Mouse (Mus musculus): ENCODE results near the gene Dnaaf1. TPM values are rescaled to one million over a fixed set of nuclear protein-coding genes. Genes with fewer than 3 reads are reported as not detected.
A peak's percentile ranks its signal among the peaks of the same experiment; 100 is the strongest.

Gene Dnaaf1
- polyA plus RNA-seq, 1 experiment from 2014 or later: 0.50 TPM

GRCm38 (mm10) chr8:119585901-119586300 is 10.9 kb downstream of the Dnaaf1 start:
- H3K9me3 ChIP-seq (replicated peaks; ENCODE audit: control insufficient read depth, low read length): no peaks in the 10 kb centered on the region
- ATAC-seq (replicated peaks; ENCODE audit: extremely low read depth, insufficient read depth, low FRiP score): peak; percentile 46
- WGBS: 18% methylated on average over 21 of the region's 24 CpGs
- H3K27ac ChIP-seq (ENCODE audit: low read length): no peak overlapping the region
- H3K4me3 ChIP-seq (ENCODE audit: low read length): peak overlapping the region; percentile 50
- no peaks in the 10 kb centered on the region for H3K36me3 ChIP-seq (ENCODE audit: control insufficient read depth, insufficient read depth)
- peak overlapping the region; percentile 67 for H3K9ac ChIP-seq (ENCODE audit: low read length)
- peak overlapping the region; percentile 73 for H3K4me2 ChIP-seq (ENCODE audit: low read depth, low read length)
- peaks cover 5% of the 10 kb centered on the region; the same call in 1 of the 2 replicates for H3K4me1 ChIP-seq (ENCODE audit: control insufficient read depth, insufficient read depth, low read length)
- H3K27me3 ChIP-seq (ENCODE audit: control insufficient read depth, insufficient read depth, low read length): no peaks in the 10 kb centered on the region

DNA sequence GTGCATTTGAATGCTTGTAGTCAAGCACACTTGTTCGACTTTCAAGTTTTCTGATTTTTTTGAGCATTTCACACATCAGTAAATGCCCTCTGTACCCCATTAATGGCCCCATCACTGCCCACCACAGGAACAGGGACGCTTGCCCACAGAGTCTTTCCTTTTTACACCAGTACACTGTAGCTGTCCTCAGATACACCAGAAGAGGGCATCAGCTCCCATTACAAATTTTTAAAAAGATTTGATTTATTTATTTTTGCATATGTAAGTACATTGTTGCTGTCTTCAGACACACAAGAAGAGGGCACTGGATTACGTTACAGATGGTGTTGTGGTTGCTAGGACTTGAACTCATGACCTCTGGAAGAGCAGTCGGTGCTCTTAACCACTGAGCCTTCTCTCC is 13.3 kb downstream of the Dnaaf1 start:
- 51% methylated on average over 4 of the region's 4 CpGs for WGBS
- Histone ChIP-seq H3K4me3 (ENCODE audit: low read length) (no peak overlapping the region), H3K27ac (ENCODE audit: low read length) (peak overlapping the region; percentile 67), H3K27me3 (ENCODE audit: control insufficient read depth, insufficient read depth, low read length) (no peaks in the 10 kb centered on the region), H3K4me2 (ENCODE audit: low read depth, low read length) (no peak overlapping the region), H3K9me3 (replicated peaks; ENCODE audit: control insufficient read depth, low read length) (no peaks in the 10 kb centered on the region), H3K4me1 (ENCODE audit: control insufficient read depth, insufficient read depth, low read length) (peaks cover 5% of the 10 kb centered on the region; the same call in 1 of the 2 replicates), H3K9ac (ENCODE audit: low read length) (no peak overlapping the region), H3K36me3 (ENCODE audit: control insufficient read depth, insufficient read depth) (no peaks in the 10 kb centered on the region)
- no peak for ATAC-seq (replicated peaks; ENCODE audit: extremely low read depth, insufficient read depth, low FRiP score)

- peak overlapping the region; percentile 67 for H3K27ac ChIP-seq (ENCODE audit: low read length)
- no peaks in the 10 kb centered on the region for H3K36me3 ChIP-seq (ENCODE audit: control insufficient read depth, insufficient read depth)
- H3K4me2 ChIP-seq (ENCODE audit: low read depth, low read length): 0 out of 2 replicates have a peak overlapping the region, but pooled peaks have one; percentile 19
- 16% methylated on average over 10 of the region's 10 CpGs for WGBS
- H3K9me3 ChIP-seq (replicated peaks; ENCODE audit: control insufficient read depth, low read length): no peaks in the 10 kb centered on the region
- peaks cover 5% of the 10 kb centered on the region; the same call in 1 of the 2 replicates for H3K4me1 ChIP-seq (ENCODE audit: control insufficient read depth, insufficient read depth, low read length)
- no peak overlapping the region for H3K9ac ChIP-seq (ENCODE audit: low read length)
- H3K4me3 ChIP-seq (ENCODE audit: low read length): no peak overlapping the region
- no peaks in the 10 kb centered on the region for H3K27me3 ChIP-seq (ENCODE audit: control insufficient read depth, insufficient read depth, low read length)
- peak; percentile 55 for ATAC-seq (replicated peaks; ENCODE audit: extremely low read depth, insufficient read depth, low FRiP score)
Measured at GRCm38 (mm10) chr8:119588844-119589243, 13.8 kb downstream of the Dnaaf1 start.

DNA sequence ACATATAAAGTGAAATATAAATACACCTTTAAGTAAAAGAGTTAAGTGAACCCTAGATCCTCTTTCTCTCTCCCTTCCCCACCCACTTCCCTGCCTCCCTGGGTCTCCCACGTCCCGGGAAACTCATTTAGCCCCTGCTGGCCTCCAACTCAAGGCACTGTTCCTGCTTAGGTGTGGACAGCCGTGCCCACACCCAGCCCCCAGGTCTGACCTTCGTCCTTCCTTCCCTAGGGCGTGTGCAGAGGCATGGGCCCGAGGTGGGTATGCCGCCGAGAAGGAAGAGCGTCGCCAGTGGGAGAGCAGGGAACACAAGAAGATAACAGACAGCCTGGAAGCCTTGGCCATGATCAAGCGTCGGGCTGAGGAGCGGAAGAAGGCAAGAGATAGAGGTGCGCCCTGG is 15.3 kb downstream of the Dnaaf1 start:
- no peaks in the 10 kb centered on the region for H3K36me3 ChIP-seq (ENCODE audit: control insufficient read depth, insufficient read depth)
- H3K9me3 ChIP-seq (replicated peaks; ENCODE audit: control insufficient read depth, low read length): no peaks in the 10 kb centered on the region
- WGBS: 61% methylated on average over 14 of the region's 14 CpGs
- ATAC-seq (replicated peaks; ENCODE audit: extremely low read depth, insufficient read depth, low FRiP score): no peak
- H3K4me3 ChIP-seq (ENCODE audit: low read length): no peak overlapping the region
- no peaks in the 10 kb centered on the region for H3K27me3 ChIP-seq (ENCODE audit: control insufficient read depth, insufficient read depth, low read length)
- H3K4me1 ChIP-seq (ENCODE audit: control insufficient read depth, insufficient read depth, low read length): peaks cover 5% of the 10 kb centered on the region; the same call in 1 of the 2 replicates
- H3K27ac ChIP-seq (ENCODE audit: low read length): no peak overlapping the region
- no peak overlapping the region for H3K4me2 ChIP-seq (ENCODE audit: low read depth, low read length)
- H3K9ac ChIP-seq (ENCODE audit: low read length): no peak overlapping the region

DNA sequence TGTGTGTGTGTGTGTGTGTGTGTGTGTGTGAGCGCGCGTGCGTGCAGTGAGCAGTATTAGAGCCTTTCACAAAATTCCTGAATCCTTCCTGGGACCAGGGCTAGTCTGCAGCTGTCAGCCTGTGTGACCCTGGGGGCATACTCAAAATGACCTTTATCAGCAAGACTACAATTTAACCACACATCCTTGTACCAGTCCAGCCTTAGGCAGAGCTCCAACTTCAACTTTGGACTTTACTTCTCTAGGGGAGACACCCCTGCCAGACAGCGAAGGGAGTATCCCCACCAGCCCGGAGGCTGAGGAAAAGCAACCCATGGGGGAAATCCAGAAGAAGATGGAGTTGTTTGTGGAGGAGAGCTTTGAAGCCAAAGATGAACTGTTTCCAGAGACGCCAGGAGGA is 16.4 kb downstream of the Dnaaf1 start:
- no peak for ATAC-seq (replicated peaks; ENCODE audit: extremely low read depth, insufficient read depth, low FRiP score)
- no peak overlapping the region for H3K4me3 ChIP-seq (ENCODE audit: low read length)
- no peak overlapping the region for H3K9ac ChIP-seq (ENCODE audit: low read length)
- no peak overlapping the region for H3K27ac ChIP-seq (ENCODE audit: low read length)
- WGBS: 89% methylated on average over 7 of the region's 7 CpGs
- no peaks in the 10 kb centered on the region for H3K27me3 ChIP-seq (ENCODE audit: control insufficient read depth, insufficient read depth, low read length)
- H3K4me1 ChIP-seq (ENCODE audit: control insufficient read depth, insufficient read depth, low read length): peaks cover 5% of the 10 kb centered on the region; the same call in 1 of the 2 replicates
- H3K9me3 ChIP-seq (replicated peaks; ENCODE audit: control insufficient read depth, low read length): no peaks in the 10 kb centered on the region
- no peaks in the 10 kb centered on the region for H3K36me3 ChIP-seq (ENCODE audit: control insufficient read depth, insufficient read depth)
- H3K4me2 ChIP-seq (ENCODE audit: low read depth, low read length): no peak overlapping the region

DNA sequence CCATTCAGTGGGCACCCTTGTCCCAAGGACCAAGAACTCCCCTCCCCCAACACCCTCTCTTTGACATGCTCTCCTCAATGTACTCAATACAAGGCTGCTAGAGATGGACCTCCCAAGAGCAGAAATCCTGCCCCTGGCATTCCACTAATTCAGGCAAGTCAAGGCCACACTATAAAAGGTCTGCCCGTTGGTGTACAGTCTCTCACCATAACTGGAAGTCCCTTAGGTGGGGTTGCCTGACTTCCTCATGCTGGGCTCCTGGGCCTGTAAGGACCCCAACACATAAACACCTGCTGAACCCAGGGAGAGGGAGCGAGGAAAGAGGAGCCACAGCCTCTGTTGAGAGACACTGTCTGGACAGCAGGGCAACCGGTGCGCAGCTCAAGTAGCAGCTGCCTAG is 28.7 kb downstream of the Dnaaf1 start:
- no peak overlapping the region for H3K27ac ChIP-seq (ENCODE audit: low read length)
- H3K4me3 ChIP-seq (ENCODE audit: low read length): peak overlapping the region; percentile 92
- H3K36me3 ChIP-seq (ENCODE audit: control insufficient read depth, insufficient read depth): peaks cover 15% of the 10 kb centered on the region
- 90% methylated on average over 4 of the region's 4 CpGs for WGBS
- no peaks in the 10 kb centered on the region; the same call in 1 of the 2 replicates for H3K9me3 ChIP-seq (replicated peaks; ENCODE audit: control insufficient read depth, low read length)
- peak overlapping the region; percentile 91; the same call in 1 of the 2 replicates for H3K9ac ChIP-seq (ENCODE audit: low read length)
- peaks cover 10% of the 10 kb centered on the region for H3K4me1 ChIP-seq (ENCODE audit: control insufficient read depth, insufficient read depth, low read length)
- no peaks in the 10 kb centered on the region for H3K27me3 ChIP-seq (ENCODE audit: control insufficient read depth, insufficient read depth, low read length)
- no peak for ATAC-seq (replicated peaks; ENCODE audit: extremely low read depth, insufficient read depth, low FRiP score)
- H3K4me2 ChIP-seq (ENCODE audit: low read depth, low read length): peak overlapping the region; percentile 77

DNA sequence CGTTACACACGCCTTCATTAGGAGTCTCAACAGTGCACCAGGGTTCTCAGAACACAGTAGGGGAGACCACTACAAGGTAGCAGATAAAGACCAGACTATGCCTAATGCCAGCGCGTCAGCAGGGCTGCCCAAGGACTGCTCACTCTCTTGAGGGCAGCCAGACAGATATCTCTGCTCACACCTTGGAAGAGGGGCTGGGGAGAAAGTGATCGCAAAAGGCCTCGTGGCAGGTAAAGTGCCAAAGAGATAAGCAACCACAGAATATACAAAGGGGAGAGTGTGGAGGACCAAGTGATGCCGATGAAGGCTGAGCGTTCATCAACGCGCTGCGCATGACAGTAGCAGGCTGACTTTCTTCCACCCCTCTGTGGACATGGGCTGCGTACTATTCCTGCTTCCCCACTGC is 29.4 kb downstream of the Dnaaf1 start:
- peaks cover 10% of the 10 kb centered on the region for H3K4me1 ChIP-seq (ENCODE audit: control insufficient read depth, insufficient read depth, low read length)
- H3K9me3 ChIP-seq (replicated peaks; ENCODE audit: control insufficient read depth, low read length): peaks cover 4% of the 10 kb centered on the region
- H3K4me2 ChIP-seq (ENCODE audit: low read depth, low read length): peak overlapping the region; percentile 77
- H3K27ac ChIP-seq (ENCODE audit: low read length): no peak overlapping the region; the same call in 1 of the 2 replicates
- WGBS: 20% methylated on average over 12 of the region's 12 CpGs
- H3K9ac ChIP-seq (ENCODE audit: low read length): peak overlapping the region; percentile 91
- H3K4me3 ChIP-seq (ENCODE audit: low read length): peak overlapping the region; percentile 92
- no peaks in the 10 kb centered on the region for H3K27me3 ChIP-seq (ENCODE audit: control insufficient read depth, insufficient read depth, low read length)
- no peak for ATAC-seq (replicated peaks; ENCODE audit: extremely low read depth, insufficient read depth, low FRiP score)
- peaks cover 15% of the 10 kb centered on the region for H3K36me3 ChIP-seq (ENCODE audit: control insufficient read depth, insufficient read depth)

GRCm38 (mm10) chr8:119604996-119605395 is 30.0 kb downstream of the Dnaaf1 start, which contains the start of gene Taf1c:
Gene Taf1c (minus strand): TSS chr8:119605222.
- H3K4me3 ChIP-seq (ENCODE audit: low read length): peak within 1 kb of the TSS; percentile 92
- peaks cover 10% of the 10 kb centered on the region for H3K4me1 ChIP-seq (ENCODE audit: control insufficient read depth, insufficient read depth, low read length)
- peak within 1 kb of the TSS; percentile 77 for H3K4me2 ChIP-seq (ENCODE audit: low read depth, low read length)
- H3K36me3 ChIP-seq (ENCODE audit: control insufficient read depth, insufficient read depth): peaks cover 15% of the 10 kb centered on the region
- peaks cover 4% of the 10 kb centered on the region for H3K9me3 ChIP-seq (replicated peaks; ENCODE audit: control insufficient read depth, low read length)
- H3K27ac ChIP-seq (ENCODE audit: low read length): peak within 1 kb of the TSS; percentile 66
- peak within 1 kb of the TSS; percentile 91 for H3K9ac ChIP-seq (ENCODE audit: low read length)
- WGBS: 0% methylated on average over 23 of the region's 23 CpGs
- ATAC-seq (replicated peaks; ENCODE audit: extremely low read depth, insufficient read depth, low FRiP score): peak; percentile 80
- no peaks in the 10 kb centered on the region for H3K27me3 ChIP-seq (ENCODE audit: control insufficient read depth, insufficient read depth, low read length)

DNA sequence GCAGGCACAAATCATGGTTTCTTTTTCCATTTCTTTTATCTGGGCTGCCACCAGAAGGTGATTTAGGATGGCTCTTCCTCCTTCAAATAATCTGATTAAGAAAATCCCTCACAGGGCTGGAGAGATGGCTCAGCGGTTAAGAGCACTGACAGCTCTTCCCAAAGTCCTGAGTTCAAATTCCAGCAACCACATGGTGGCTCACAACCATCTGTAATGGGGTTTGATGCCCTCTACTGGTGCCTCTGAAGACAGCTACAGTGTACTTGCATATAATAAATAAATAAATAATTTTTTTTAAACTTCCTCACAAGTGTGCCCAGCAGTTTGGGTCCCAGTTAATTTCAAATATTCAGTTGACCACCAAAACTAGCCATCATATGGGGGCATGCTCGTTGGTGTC is 31.2 kb downstream of the Dnaaf1 start:
- Histone ChIP-seq H3K4me1 (ENCODE audit: control insufficient read depth, insufficient read depth, low read length) (peaks cover 10% of the 10 kb centered on the region), H3K9ac (ENCODE audit: low read length) (no peak overlapping the region), H3K27ac (ENCODE audit: low read length) (no peak overlapping the region), H3K4me3 (ENCODE audit: low read length) (no peak overlapping the region), H3K4me2 (ENCODE audit: low read depth, low read length) (no peak overlapping the region), H3K9me3 (replicated peaks; ENCODE audit: control insufficient read depth, low read length) (peaks cover 4% of the 10 kb centered on the region), H3K36me3 (ENCODE audit: control insufficient read depth, insufficient read depth) (peaks cover 3% of the 10 kb centered on the region; the same call in 1 of the 2 replicates), H3K27me3 (ENCODE audit: control insufficient read depth, insufficient read depth, low read length) (no peaks in the 10 kb centered on the region)
- ATAC-seq (replicated peaks; ENCODE audit: extremely low read depth, insufficient read depth, low FRiP score): no peak
- 81% methylated on average over 2 of the region's 2 CpGs for WGBS
